Mouse (Mus musculus): ENCODE measurements at regions not wholly inside any gene's neighbourhood (a gene's known extent, or its start where the extent isn't known, plus 50 kb on each side); places are given as distances from the start of the nearest gene placed in this dataset.

DNA sequence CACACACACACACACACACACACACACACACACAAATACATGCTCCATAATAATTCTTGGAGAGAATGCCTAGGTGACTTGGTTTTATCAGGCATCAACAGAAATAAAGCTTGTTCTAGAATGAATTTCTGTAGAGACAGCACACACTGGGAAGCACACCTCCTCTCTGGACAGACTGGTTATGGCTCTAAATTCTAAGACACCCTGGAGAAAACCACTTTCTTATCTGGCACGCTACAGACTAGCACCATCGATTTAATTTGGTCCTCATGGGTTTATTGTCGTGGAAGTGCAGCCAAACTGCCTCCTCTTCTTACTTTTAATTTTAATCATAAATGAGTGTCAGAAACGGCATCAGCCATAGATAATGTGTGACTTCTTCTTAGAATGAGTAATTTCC lies 422.8 kb upstream of the Adgrl2 start:
- TF ChIP-seq EP300 (optimal IDR thresholded peaks at IDR 0.05) (no peak), CTCF (IDR thresholded peaks at IDR 0.05; ENCODE audit: low read depth) (no peak)
